Mouse (Mus musculus) liver, embryonic 14.5 days (tissue): ENCODE measurements at regions not wholly inside any gene's neighbourhood (a gene's known extent, or its start where the extent isn't known, plus 50 kb on each side); places are given as distances from the start of the nearest gene placed in this dataset.

Experiments used
- ATAC-seq: fragments of 200-750 bp; cut with Nextera tagmentation; 2 replicates; pipeline ENCODE4 v1.8.0; 2017; ENCODE audit warnings: moderate number of reproducible peaks, mild to moderate bottlenecking, moderate library complexity; ENCODE audit not compliant: insufficient read depth
- DNase-seq, 3 experiments: peaks; one replicate each; pipeline ENCODE4 v3.0.0-alpha.2; 2012 to 2013; ENCODE audit warnings: low read depth in 3 of 3, low spot score in 3 of 3
- H3K27ac ChIP-seq: fragments of 300-500 bp; sonication (generic); 2 replicates; pipeline ENCODE4 v1.5.1; 2014; ENCODE audit warnings: moderate library complexity, mild to moderate bottlenecking, control low read depth, inconsistent platforms
- H3K27me3 ChIP-seq: fragments of 300-500 bp; sonication (generic); 2 replicates; pipeline ENCODE4 v1.6.1; 2014; ENCODE audit warnings: mild to moderate bottlenecking, low read length, moderate library complexity; ENCODE audit not compliant: control insufficient read depth, insufficient read depth
- H3K36me3 ChIP-seq: fragments of 300-500 bp; sonication (generic); replicated peaks from 2 replicates; pipeline ENCODE4 v1.6.1; 2014; ENCODE audit warnings: low read depth; ENCODE audit not compliant: control insufficient read depth, insufficient read depth
- H3K4me1 ChIP-seq, 2 experiments: fragments of 200-500 bp in 1 of 2; fragments of 300-500 bp in 1 of 2; sonication (generic) in 1 of 2; replicated peaks; 2 replicates each; pipeline ENCODE4 v1.6.1; 2012 to 2014; ENCODE audit warnings: antibody characterized with exemption in 1 of 2, inconsistent platforms in 1 of 2, low read length in 1 of 2; ENCODE audit not compliant: control insufficient read depth in 2 of 2, insufficient read depth in 2 of 2
- H3K4me2 ChIP-seq: fragments of 300-500 bp; sonication (generic); 2 replicates; pipeline ENCODE4 v1.6.1; 2014; ENCODE audit warnings: low read depth, mild to moderate bottlenecking, control low read depth, moderate library complexity
- H3K4me3 ChIP-seq, 2 experiments: fragments of 200-500 bp in 1 of 2; fragments of 300-500 bp in 1 of 2; sonication (generic) in 1 of 2; 2 replicates each; pipeline ENCODE4 v1.5.1; 2012 to 2014; ENCODE audit warnings: low read depth in 2 of 2, low read length in 2 of 2, mild to moderate bottlenecking in 2 of 2, control low read depth in 1 of 2, inconsistent platforms in 1 of 2, moderate library complexity in 1 of 2; ENCODE audit not compliant: insufficient read depth in 1 of 2
- H3K9ac ChIP-seq: fragments of 300-500 bp; sonication (generic); replicated peaks from 2 replicates; pipeline ENCODE4 v1.6.1; 2014; ENCODE audit warnings: mild to moderate bottlenecking, control low read depth, moderate library complexity
- H3K9me3 ChIP-seq: fragments of 300-500 bp; sonication (generic); 2 replicates; pipeline ENCODE4 v1.6.1; 2016; ENCODE audit warnings: low read length, mixed read lengths; ENCODE audit not compliant: control insufficient read depth
- CTCF ChIP-seq: IDR thresholded peaks from 2 replicates; pipeline ENCODE4 v1.5.1; 2016; ENCODE audit warnings: antibody characterized with exemption, low read depth, control low read depth
- EP300 ChIP-seq: IDR thresholded peaks from 2 replicates; pipeline ENCODE4 v1.6.1; 2016; ENCODE audit warnings: antibody characterized with exemption, low read depth
- WGBS: fragments of 180-500 bp; shearing (Covaris S2); extraction: QIAGEN DNeasy Blood & Tissue Kit; methylation state at CpG from one replicate; pipeline ENCODE4 v1.1.7; 2014; ENCODE audit not compliant: insufficient replicate concordance; 5-methylcytosine and 5-hydroxymethylcytosine counted together

- no peaks in the 10 kb centered on the region for H3K27me3 ChIP-seq
- no peak overlapping the region for H3K4me3 ChIP-seq
- H3K9me3 ChIP-seq, result no peaks in the 10 kb centered on the region
- WGBS, result 48% methylated on average over 3 of the region's 3 CpGs
- ATAC-seq, result no peak
- H3K36me3 ChIP-seq, result no peaks in the 10 kb centered on the region
- no peak overlapping the region for H3K9ac ChIP-seq
- peaks cover 0 to 3% of the 10 kb centered on the region in 2 experiments; a peak in 1 of 4 replicates for H3K4me1 ChIP-seq
- DNase-seq, result no peak
- no peak overlapping the region for H3K4me2 ChIP-seq
- TF ChIP-seq CTCF (no peak), EP300 (no peak)
- no peak overlapping the region for H3K27ac ChIP-seq
Observed at GRCm38 (mm10) chr16:57853751-57854150, 99.2 kb upstream of the Col8a1 start.

- Histone ChIP-seq H3K4me1 (peaks cover 0 to 3% of the 10 kb centered on the region in 2 experiments; a peak in 1 of 4 replicates), H3K4me2 (no peak overlapping the region), H3K4me3 (no peak overlapping the region), H3K27ac (no peak overlapping the region), H3K9me3 (no peaks in the 10 kb centered on the region), H3K36me3 (no peaks in the 10 kb centered on the region), H3K27me3 (no peaks in the 10 kb centered on the region), H3K9ac (no peak overlapping the region)
- DNase-seq (no peak), ATAC-seq (no peak)
- WGBS, result 3% methylated on average over 1 of the region's 1 CpGs
- TF ChIP-seq CTCF (no peak), EP300 (no peak)
Observed at GRCm38 (mm10) chr16:57857071-57857470, 102.5 kb upstream of the Col8a1 start.

- H3K4me2 ChIP-seq, result no peak overlapping the region; the same call in 1 of the 2 replicates
- no peak for DNase-seq
- no peak overlapping the region for H3K27ac ChIP-seq
Observed at GRCm38 (mm10) chr16:57858151-57858764, 103.7 kb upstream of the Col8a1 start.

GRCm38 (mm10) chr16:57858765-57859201 lies 104.2 kb upstream of the Col8a1 start:
- Histone ChIP-seq H3K4me2 (no peak overlapping the region), H3K4me1 (peaks cover 0 to 3% of the 10 kb centered on the region in 2 experiments; a peak in 1 of 4 replicates), H3K36me3 (no peaks in the 10 kb centered on the region), H3K4me3 (no peak overlapping the region), H3K9me3 (no peaks in the 10 kb centered on the region), H3K27ac (no peak overlapping the region), H3K9ac (no peak overlapping the region), H3K27me3 (no peaks in the 10 kb centered on the region)
- no peak for ATAC-seq
- 11% methylated on average over 7 of the region's 7 CpGs for WGBS
- no peak for DNase-seq
- no peak for TF ChIP-seq EP300
- TF ChIP-seq CTCF, result no peak

More at GRCm38 (mm10) chr16:57858151-57858764, 103.7 kb upstream of the Col8a1 start:
- Histone ChIP-seq H3K9ac (no peak overlapping the region), H3K27me3 (no peaks in the 10 kb centered on the region), H3K9me3 (no peaks in the 10 kb centered on the region), H3K4me3 (no peak overlapping the region), H3K4me1 (peaks cover 0 to 3% of the 10 kb centered on the region in 2 experiments; a peak in 1 of 4 replicates), H3K36me3 (no peaks in the 10 kb centered on the region)
- ATAC-seq, result peak; percentile 35; the same call in 1 of the 2 replicates
- WGBS, result 1% methylated on average over 2 of the region's 2 CpGs
- no peak for TF ChIP-seq CTCF
- TF ChIP-seq EP300, result no peak

- ATAC-seq (no peak), DNase-seq (no peak)
- H3K4me2 ChIP-seq, result no peak overlapping the region
- no peak overlapping the region for H3K27ac ChIP-seq
- H3K9ac ChIP-seq, result no peak overlapping the region
- no peaks in the 10 kb centered on the region for H3K36me3 ChIP-seq
- no peaks in the 10 kb centered on the region for H3K27me3 ChIP-seq
- no peaks in the 10 kb centered on the region for H3K9me3 ChIP-seq
- H3K4me3 ChIP-seq, result no peak overlapping the region
- H3K4me1 ChIP-seq, result no peaks in the 10 kb centered on the region; a peak in 1 of 4 replicates
- 63% methylated on average over 9 of the region's 9 CpGs for WGBS
- TF ChIP-seq EP300 (no peak), CTCF (no peak)
Observed at GRCm38 (mm10) chr16:57863206-57863860, 108.8 kb upstream of the Col8a1 start.
